Comparison of ENCODE assay signal across 31 mouse cellular contexts in genomic region chr17:17865168-17865567, GRCm38 (mm10). TPM values are rescaled to one million over a fixed set of nuclear protein-coding genes. Genes with fewer than 3 reads are reported as not detected.
DNase-seq lines count a peak whose midpoint lies in the region; ATAC-seq and TF ChIP-seq lines count a peak whose summit lies in the region.
"Had no signal": no experiment of that assay in that cellular context is flagged by ENCODE, and none has a peak within 500 bp of the region (broad histone marks: within the 10 kb centered on the region; RNA-seq: fewer than 3 reads in every experiment).

No protein-coding gene starts in this region.

- H3K9ac ChIP-seq in liver, embryonic 16.5 days (ENCODE audit: low read depth, low read length): no peak overlapping the region
- no peak overlapping the region for H3K9ac ChIP-seq in liver, postnatal 0 days (replicated peaks)
- H3K9ac ChIP-seq: heart, embryonic 15.5 days; hindbrain, embryonic 14.5 days; limb, embryonic 13.5 days; lung, embryonic 14.5 days; neural tube, embryonic 13.5 days had no signal

- H3K9me3 ChIP-seq in liver, embryonic 16.5 days (replicated peaks; ENCODE audit: control insufficient read depth, low read length): no peaks in the 10 kb centered on the region
- H3K9me3 ChIP-seq in liver, postnatal 0 days (ENCODE audit: low read length): no peaks in the 10 kb centered on the region
- H3K9me3 ChIP-seq: heart, embryonic 15.5 days; limb, embryonic 13.5 days; neural tube, embryonic 13.5 days had no signal

- no peak for DNase-seq in liver
- DNase-seq in liver, postnatal 0 days: no peak
- no peak for DNase-seq in layer of hippocampus, postnatal 36 days
- no peak for DNase-seq in left cerebral cortex, adult 11 months (ENCODE audit: low spot score)
- DNase-seq: adrenal gland, adult 2 months; B cell, adult 2 months; cerebellum, adult 9-11 months; gastrocnemius, postnatal 25 days; heart, postnatal 36 days; kidney, adult 18-20 months; lung, embryonic 14.5 days; midbrain, embryonic 14.5 days had no signal

- H3K27ac ChIP-seq in liver, embryonic 16.5 days (ENCODE audit: low read length): no peak overlapping the region
- peak overlapping the region; percentile 41; the same call in 1 of the 2 replicates for H3K27ac ChIP-seq in bone marrow, adult 2 months (ENCODE audit: control insufficient read depth, insufficient read depth, low read depth, low read length, poor library complexity)
- H3K27ac ChIP-seq in liver, postnatal 0 days (ENCODE audit: low read depth): no peak overlapping the region
- H3K27ac ChIP-seq: heart, embryonic 15.5 days; hindbrain, embryonic 14.5 days; kidney, postnatal 0 days; limb, embryonic 13.5 days; neural tube, embryonic 13.5 days had no signal

- 25% methylated on average over 2 of the region's 2 CpGs for WGBS in liver, embryonic 16.5 days (ENCODE audit: insufficient replicate concordance)
- 26% methylated on average over 2 of the region's 2 CpGs for WGBS in bone marrow, adult 2 months
- WGBS in liver, postnatal 0 days (ENCODE audit: insufficient replicate concordance): 40% methylated on average over 2 of the region's 2 CpGs

- TF ChIP-seq POLR2A in bone marrow, adult 2 months (IDR thresholded peaks at IDR 0.05; ENCODE audit: borderline replicate concordance, control insufficient read depth, low read depth, low read length): no peak

- H3K4me2 ChIP-seq in liver, embryonic 16.5 days (ENCODE audit: low read depth, low read length): no peak overlapping the region
- H3K4me2 ChIP-seq in liver, postnatal 0 days (ENCODE audit: low read depth, low read length): no peak overlapping the region
- H3K4me2 ChIP-seq: heart, embryonic 15.5 days; hindbrain, embryonic 14.5 days; limb, embryonic 13.5 days; lung, embryonic 14.5 days; neural tube, embryonic 13.5 days had no signal

- no peaks in the 10 kb centered on the region for H3K4me1 ChIP-seq in liver, embryonic 16.5 days (ENCODE audit: control insufficient read depth, low read depth, low read length)
- peaks cover 3% of the 10 kb centered on the region for H3K4me1 ChIP-seq in bone marrow, adult 2 months (ENCODE audit: control insufficient read depth, insufficient read depth, low read length)
- H3K4me1 ChIP-seq in liver, postnatal 0 days (ENCODE audit: insufficient read depth): peaks cover 15% of the 10 kb centered on the region
- H3K4me1 ChIP-seq: heart, embryonic 15.5 days; limb, embryonic 13.5 days; neural tube, embryonic 13.5 days had no signal

- no peak overlapping the region for H3K4me3 ChIP-seq in liver, embryonic 16.5 days (ENCODE audit: low read depth, low read length)
- H3K4me3 ChIP-seq in bone marrow, adult 2 months (replicated peaks; ENCODE audit: control insufficient read depth, low read depth, low read length): no peak overlapping the region
- H3K4me3 ChIP-seq in liver, postnatal 0 days (ENCODE audit: low read depth, low read length): no peak overlapping the region
- H3K4me3 ChIP-seq: heart, embryonic 15.5 days; limb, embryonic 13.5 days; myocyte; neural tube, embryonic 13.5 days had no signal

- H3K27me3 ChIP-seq in liver, embryonic 16.5 days (ENCODE audit: control insufficient read depth, insufficient read depth, low read depth, low read length): no peaks in the 10 kb centered on the region
- no peaks in the 10 kb centered on the region for H3K27me3 ChIP-seq in liver, postnatal 0 days (ENCODE audit: insufficient read depth, low read length)
- H3K27me3 ChIP-seq: heart, embryonic 15.5 days; limb, embryonic 13.5 days; neural tube, embryonic 13.5 days had no signal

- TF ChIP-seq EP300 in liver, postnatal 0 days (IDR thresholded peaks at IDR 0.05; ENCODE audit: low read depth): no peak

- H3K36me3 ChIP-seq in liver, embryonic 16.5 days (ENCODE audit: control insufficient read depth, insufficient read depth): no peaks in the 10 kb centered on the region
- no peaks in the 10 kb centered on the region for H3K36me3 ChIP-seq in liver, postnatal 0 days (replicated peaks; ENCODE audit: insufficient read depth, low read length)

- no peak for TF ChIP-seq CTCF in bone marrow, adult 2 months (IDR thresholded peaks at IDR 0.05; ENCODE audit: control insufficient read depth, insufficient read depth, low read length)
- TF ChIP-seq CTCF in liver, postnatal 0 days (IDR thresholded peaks at IDR 0.05; ENCODE audit: low read depth): no peak

- peak; percentile 40; the same call in 1 of the 2 replicates for ATAC-seq in liver, embryonic 16.5 days (ENCODE audit: low read depth)
- peak; percentile 51; the same call in 1 of the 2 replicates for ATAC-seq in liver, postnatal 0 days
- ATAC-seq in neutrophil, adult 5-6 weeks (ENCODE audit: extremely low read depth, insufficient number of reproducible peaks, low FRiP score, poor library complexity, severe bottlenecking): peak; percentile 85
- ATAC-seq: inflammation-experienced regulatory T-cells, adult 6 months had no signal

RNA-seq across cellular contexts. Expression of gene Has1, which starts 10.2 kb away (rescaled TPM):
- polyA plus RNA-seq in liver, embryonic 16.5 days (2015; fragmentation: Nextera tagmentation; extraction: Ambion mirVana): 0.05 and 0.07 TPM in 2 replicates
- 0.95 TPM in 1 of 2 replicates, not detected in the other for polyA plus RNA-seq in bone marrow, adult 2 months (2011; ENCODE audit: insufficient read depth, insufficient read length, low replicate concordance, missing spikeins)
- 0.08 and 0.09 TPM in 2 replicates for polyA plus RNA-seq in liver, postnatal 0 days (2015; fragmentation: Nextera tagmentation; extraction: Ambion mirVana)
- total RNA-seq in neutrophil, adult 5-6 weeks (2017): not detected in 2 replicates
- under 1 TPM; 0.32 to 0.61 TPM for total RNA-seq in layer of hippocampus, postnatal 36 days (2021)
- total RNA-seq: megakaryocyte-erythroid progenitor cell, adult 5-6 weeks; MEL had no signal
- polyA plus RNA-seq: testis, adult 2 months had no signal

RNA-seq across cellular contexts. Expression of gene Fpr1, which starts 18.6 kb away (rescaled TPM):
- polyA plus RNA-seq in liver, embryonic 16.5 days (2015; fragmentation: Nextera tagmentation; extraction: Ambion mirVana): 6.9 and 8.5 TPM in 2 replicates
- polyA plus RNA-seq in bone marrow, adult 2 months (2011; ENCODE audit: insufficient read depth, insufficient read length, low replicate concordance, missing spikeins): 4.9 and 29.1 TPM in 2 replicates
- 13.3 and 13.7 TPM in 2 replicates for polyA plus RNA-seq in liver, postnatal 0 days (2015; fragmentation: Nextera tagmentation; extraction: Ambion mirVana)
- total RNA-seq in neutrophil, adult 5-6 weeks (2017): 117 and 122 TPM in 2 replicates
- not detected for total RNA-seq in layer of hippocampus, postnatal 36 days (2021)
- total RNA-seq: adrenal gland, adult 2 months; gastrocnemius, postnatal 25 days; layer of hippocampus, postnatal 10 days; megakaryocyte-erythroid progenitor cell, adult 5-6 weeks; MEL had no signal
- polyA plus RNA-seq: adrenal gland, adult 2 months; cortical plate, adult 2 months; forebrain, embryonic 11.5 days; hindbrain, embryonic 14.5 days; limb, embryonic 13.5 days; midbrain, embryonic 14.5 days; myocyte; testis, adult 2 months had no signal

RNA-seq across cellular contexts. Expression of gene Fpr2, which starts 22.5 kb away (rescaled TPM):
- polyA plus RNA-seq in liver, embryonic 16.5 days (2015; fragmentation: Nextera tagmentation; extraction: Ambion mirVana): 3.8 and 5.6 TPM in 2 replicates
- polyA plus RNA-seq in bone marrow, adult 2 months (2011; ENCODE audit: insufficient read depth, insufficient read length, low replicate concordance, missing spikeins): 48.5 and 137 TPM in 2 replicates
- polyA plus RNA-seq in liver, postnatal 0 days (2015; fragmentation: Nextera tagmentation; extraction: Ambion mirVana): 9.3 and 10.3 TPM in 2 replicates
- total RNA-seq in neutrophil, adult 5-6 weeks (2017): 93.9 and 95.4 TPM in 2 replicates
- total RNA-seq in layer of hippocampus, postnatal 36 days (2021): not detected
- total RNA-seq: gastrocnemius, postnatal 25 days; heart, postnatal 36 days; MEL had no signal
- polyA plus RNA-seq: adrenal gland, adult 2 months; embryonic facial prominence, embryonic 11.5 days; forebrain, embryonic 11.5 days; limb, embryonic 13.5 days; midbrain, embryonic 14.5 days; myocyte; testis, adult 2 months had no signal

RNA-seq across cellular contexts. Expression of gene Fpr3, which starts 22.5 kb away (rescaled TPM):
- not detected in 2 replicates for polyA plus RNA-seq in liver, embryonic 16.5 days (2015; fragmentation: Nextera tagmentation; extraction: Ambion mirVana)
- polyA plus RNA-seq in bone marrow, adult 2 months (2011; ENCODE audit: insufficient read depth, insufficient read length, low replicate concordance, missing spikeins): not detected in 2 replicates
- not detected in 2 replicates for polyA plus RNA-seq in liver, postnatal 0 days (2015; fragmentation: Nextera tagmentation; extraction: Ambion mirVana)
- not detected in 2 replicates for total RNA-seq in neutrophil, adult 5-6 weeks (2017)
- total RNA-seq in layer of hippocampus, postnatal 36 days (2021): not detected
- total RNA-seq: adrenal gland, adult 2 months; gastrocnemius, postnatal 25 days; heart, postnatal 36 days; layer of hippocampus, postnatal 10 days; megakaryocyte-erythroid progenitor cell, adult 5-6 weeks; MEL had no signal
- polyA plus RNA-seq: adrenal gland, adult 2 months; cortical plate, adult 2 months; embryonic facial prominence, embryonic 11.5 days; forebrain, embryonic 11.5 days; heart, embryonic 15.5 days; hindbrain, embryonic 14.5 days; inflammation-experienced regulatory T-cells, adult 6 months; kidney, postnatal 0 days; limb, embryonic 13.5 days; lung, embryonic 14.5 days; midbrain, embryonic 14.5 days; myocyte; neural tube, embryonic 13.5 days; spleen, adult 2 months; testis, adult 2 months; urinary bladder, adult 2 months had no signal

RNA-seq across cellular contexts. Expression of gene Spaca6, which starts 38.2 kb away (rescaled TPM):
- polyA plus RNA-seq in liver, embryonic 16.5 days (2015; fragmentation: Nextera tagmentation; extraction: Ambion mirVana): 4.0 and 4.7 TPM in 2 replicates
- 7.4 and 21.3 TPM in 2 replicates for polyA plus RNA-seq in bone marrow, adult 2 months (2011; ENCODE audit: insufficient read depth, insufficient read length, low replicate concordance, missing spikeins)
- polyA plus RNA-seq in liver, postnatal 0 days (2015; fragmentation: Nextera tagmentation; extraction: Ambion mirVana): 2.1 and 3.1 TPM in 2 replicates
- 4.0 TPM in 1 of 2 replicates, not detected in the other for total RNA-seq in neutrophil, adult 5-6 weeks (2017)
- total RNA-seq in layer of hippocampus, postnatal 36 days (2021): 10 to 100 TPM; 89.5 to 99.7 TPM
